Mouse (Mus musculus) adrenal gland, adult 8-10 months (tissue): ENCODE data around the gene Usf2. TPM values are rescaled to one million over a fixed set of nuclear protein-coding genes. Genes with fewer than 3 reads are reported as not detected.
A peak's percentile ranks its signal among the peaks of the same experiment; 100 is the strongest.
"Not testable (repeated sequence)": the region's sequence is repeated elsewhere in the genome, so short reads cannot be mapped to it uniquely, and the experiment has no call there.

Source experiments
- DNase-seq: peaks from one replicate; pipeline ENCODE4 v3.0.0; 2022
- total RNA-seq, 4 experiments: library from RNA; stranded (reverse); gene quantifications; 2 replicates each; pipeline ENCODE4 v1.2.4; 2022

Gene Usf2
- total RNA-seq, 4 experiments from 2014 or later = 116 to 131 (median 127) TPM

DNA sequence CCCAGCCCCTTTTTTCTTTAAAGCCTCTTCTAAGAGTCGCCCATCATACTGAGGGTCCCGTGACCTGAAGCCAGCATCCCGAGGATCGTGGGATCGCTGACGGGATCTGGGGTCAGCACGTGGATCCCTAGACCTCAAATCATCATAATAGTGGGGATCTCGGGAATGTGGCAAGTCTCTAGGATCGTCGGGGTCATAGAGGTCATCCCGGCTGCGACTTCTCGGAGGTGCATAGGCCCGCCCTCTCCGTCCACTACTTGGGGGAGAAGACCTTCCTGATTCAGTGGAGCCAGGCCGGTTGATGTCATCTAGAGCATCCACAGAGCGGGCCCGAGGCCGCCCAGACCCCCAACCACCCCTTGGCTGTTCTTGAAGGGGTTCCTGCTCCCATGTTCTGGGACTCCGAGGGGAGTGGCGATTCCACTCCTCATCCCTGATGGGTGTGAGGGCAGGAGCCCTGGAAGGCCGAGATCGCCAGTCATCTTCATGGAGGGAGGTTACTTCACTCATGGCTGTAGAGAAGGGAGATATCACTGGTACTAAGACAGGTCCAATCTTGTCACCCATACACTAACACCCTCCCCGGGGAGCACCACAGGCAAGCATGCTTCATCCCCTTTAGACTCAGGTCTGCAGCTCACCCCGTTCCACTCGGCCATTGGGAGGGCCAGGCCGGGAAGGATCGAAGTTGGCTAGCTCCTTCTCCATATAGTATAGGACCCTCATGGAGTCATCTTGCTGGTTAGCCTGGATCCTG, 1.7 kb upstream of the Usf2 start:
- no peak for DNase-seq

DNA sequence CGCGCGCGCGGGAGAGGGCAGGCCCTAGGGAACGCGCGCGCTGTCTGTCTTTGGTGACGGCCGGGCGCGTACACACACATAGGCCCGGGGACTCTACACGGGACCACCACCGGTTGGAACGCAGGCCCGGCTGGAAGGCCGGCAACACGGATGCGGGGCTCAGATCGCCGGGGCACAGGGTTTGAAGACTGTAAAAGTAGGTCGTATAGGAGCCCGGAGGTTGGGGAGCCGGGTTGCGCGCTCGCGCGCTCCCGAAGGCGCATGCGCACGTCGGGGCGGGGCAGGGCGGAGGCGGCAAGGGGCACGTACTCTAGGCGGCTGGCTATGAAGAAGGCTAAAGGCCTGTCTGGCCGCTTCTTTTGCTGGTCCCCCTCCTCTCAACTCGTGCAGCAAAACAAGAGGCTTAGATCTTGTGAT, 772 bp upstream of the Usf2 start:
- DNase-seq = peak; percentile 89

DNA sequence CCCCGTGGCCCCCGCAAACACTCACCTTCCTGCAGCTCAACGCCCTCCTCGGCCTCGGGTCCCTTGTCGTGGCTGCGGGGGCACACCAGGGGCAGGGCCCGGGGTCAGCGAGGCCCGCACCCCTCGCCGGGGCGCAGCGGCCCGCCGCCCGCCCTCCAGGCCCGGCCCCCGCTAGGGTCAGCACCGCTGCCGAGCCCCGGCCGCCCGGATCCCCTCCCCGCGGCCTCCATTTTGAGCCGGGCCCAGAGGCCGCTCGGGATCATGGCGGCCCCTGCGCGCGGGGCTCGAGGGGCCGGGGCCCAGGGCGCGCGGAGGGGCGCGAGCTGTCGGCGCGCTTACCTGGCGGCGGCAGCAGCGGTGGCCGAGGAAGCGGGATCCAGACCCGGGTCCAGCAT, 249 bp downstream of the Usf2 start:
- no peak for DNase-seq

DNA sequence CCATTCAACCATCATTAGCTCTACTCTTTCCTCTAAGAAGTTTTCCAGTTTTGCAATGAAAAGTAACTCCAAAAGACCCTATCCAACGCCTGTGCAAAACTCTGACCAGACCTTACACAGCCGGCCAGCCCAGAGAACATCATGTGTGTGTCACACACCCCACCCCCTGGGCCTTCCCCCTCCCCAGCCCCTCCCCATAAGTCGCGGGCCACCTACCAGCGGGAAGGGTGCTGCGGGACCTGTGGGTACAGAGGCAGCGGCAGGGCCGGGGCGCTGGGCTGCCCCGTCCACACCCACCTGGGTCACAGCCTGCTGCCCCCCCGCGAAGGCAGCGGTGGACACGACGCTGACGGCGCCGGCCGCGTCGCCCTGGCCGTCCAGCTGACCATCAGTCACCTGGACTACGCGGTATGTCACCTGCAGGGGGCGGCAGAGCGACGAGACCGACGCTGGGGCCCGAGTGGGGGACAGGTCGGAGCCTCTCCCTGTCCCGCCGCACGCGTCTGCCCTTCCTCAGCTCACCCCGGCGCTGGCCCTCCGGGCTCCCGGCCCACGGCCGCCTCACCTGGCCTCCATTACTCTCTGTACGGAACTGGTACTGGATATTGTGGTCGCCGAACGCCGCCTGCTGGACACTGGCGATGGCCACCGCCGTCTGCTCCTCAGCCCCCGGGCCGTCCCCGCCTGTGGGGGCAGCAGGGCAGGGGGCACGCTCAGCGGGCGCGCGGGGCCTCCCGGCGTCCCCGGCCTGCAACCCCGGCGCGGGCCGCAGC, 833 bp downstream of the Usf2 start:
- DNase-seq = peak; percentile 87

DNA sequence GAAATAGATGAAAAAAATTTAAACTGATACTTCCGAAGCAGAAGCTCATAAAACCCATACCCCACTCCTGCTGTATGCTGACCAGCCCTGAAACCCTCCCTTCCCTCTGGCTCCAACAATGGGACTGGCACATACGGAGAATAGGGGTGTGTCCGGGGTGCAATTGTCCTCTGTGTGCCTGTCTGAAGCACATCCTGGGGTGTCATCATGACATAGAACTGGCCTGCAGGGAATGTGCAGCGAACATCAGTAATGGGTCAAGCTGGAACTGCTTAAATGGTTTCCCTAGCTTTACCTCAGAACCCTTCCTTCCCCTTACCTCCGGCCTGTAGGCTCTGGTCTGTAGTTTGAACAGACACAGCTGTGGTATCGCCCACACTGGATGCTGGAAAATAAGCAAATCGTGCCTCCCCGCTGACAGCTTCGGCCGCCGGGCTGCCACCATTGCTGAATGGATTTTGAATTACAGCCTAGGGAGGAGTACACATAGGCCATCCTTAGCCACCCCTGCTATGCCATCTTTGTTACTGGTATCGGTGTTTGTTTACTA, 1.6 kb downstream of the Usf2 start:
- no peak for DNase-seq

DNA sequence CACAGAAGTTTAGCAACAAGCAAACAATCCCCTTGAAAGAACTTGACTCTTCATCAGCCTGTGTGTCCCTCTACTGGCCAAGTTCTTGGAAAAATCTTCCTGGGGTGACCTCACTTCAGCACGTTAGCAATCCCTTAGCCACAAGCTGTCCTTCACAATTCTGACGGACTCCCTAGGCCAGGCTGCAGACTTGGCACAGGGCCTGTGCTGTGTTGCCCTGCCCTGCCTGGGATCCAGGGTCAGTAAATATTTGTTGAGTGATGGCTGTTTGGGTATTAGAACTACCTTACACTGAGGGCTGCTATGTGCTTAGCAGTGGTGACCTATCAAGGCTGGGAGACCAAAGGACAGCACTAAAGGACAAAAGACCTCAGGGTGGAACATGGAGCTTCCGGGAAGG, 2.6 kb downstream of the Usf2 start:
- peak; percentile 87 for DNase-seq

- no peak for DNase-seq
These were observed 3.1 kb downstream of the Usf2 start for GRCm38 (mm10) chr7:30953459-30953858.

- no peak for DNase-seq
These were observed 4.0 kb downstream of the Usf2 start for GRCm38 (mm10) chr7:30952441-30953265.

DNA sequence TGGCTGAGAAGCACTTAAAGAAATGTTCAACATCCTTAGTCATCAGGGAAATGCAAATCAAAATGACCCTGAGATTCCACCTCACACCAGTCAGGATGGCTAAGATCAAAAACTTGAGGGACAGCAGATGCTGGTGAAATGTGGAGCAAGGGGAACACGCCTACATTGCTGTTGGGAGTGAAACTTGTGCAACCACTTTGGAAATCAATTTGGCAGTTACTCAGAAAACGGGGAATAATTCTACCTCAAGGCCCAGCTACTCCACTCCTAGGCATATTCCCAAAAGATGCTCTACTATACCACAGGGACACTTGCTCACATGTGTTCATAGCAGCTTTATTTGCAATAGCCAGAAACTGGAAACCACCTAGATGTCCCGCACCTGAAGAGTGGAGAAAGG, 6.7 kb downstream of the Usf2 start:
- not testable (repeated sequence) for DNase-seq

DNA sequence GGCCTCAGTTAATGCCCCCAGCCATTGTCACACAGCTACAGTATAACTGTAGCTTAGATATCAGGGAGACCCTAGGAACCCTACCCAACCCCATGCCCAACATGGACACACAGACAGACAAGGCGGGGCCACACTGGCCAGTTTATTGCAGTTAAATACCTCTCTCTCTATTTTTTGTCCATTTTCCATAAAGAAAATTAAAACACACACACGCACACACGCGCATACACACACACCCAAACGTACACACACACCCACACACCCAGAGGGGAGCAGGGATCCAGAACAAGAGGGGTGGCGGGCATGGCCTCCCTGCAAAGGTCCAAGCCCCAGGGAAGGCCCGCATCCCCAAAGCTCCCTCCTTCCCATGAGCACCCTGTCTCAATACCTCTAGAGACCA, 10.7 kb downstream of the Usf2 start:
- DNase-seq = no peak

DNA sequence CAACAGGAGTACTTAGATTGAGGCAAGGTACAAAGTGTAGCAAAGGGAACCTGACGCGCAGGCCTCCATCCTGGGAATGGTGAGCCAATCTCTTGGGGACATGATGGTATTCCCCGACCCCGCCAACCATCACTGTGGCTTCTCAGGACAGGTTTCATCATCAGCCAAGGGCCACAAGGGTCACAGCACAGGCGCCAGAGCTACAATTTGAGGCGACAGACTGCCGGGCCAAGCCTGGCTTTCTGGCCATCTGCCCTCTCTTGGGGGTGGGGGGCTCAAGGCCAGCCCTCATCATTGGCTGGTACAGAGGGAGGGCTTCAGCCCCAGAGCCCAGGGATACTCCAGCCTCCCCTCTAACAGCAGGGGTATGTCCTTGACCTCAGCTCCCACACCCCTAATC, 11.1 kb downstream of the Usf2 start:
- DNase-seq = not testable (repeated sequence)

GRCm38 (mm10) chr7:30944706-30945105, 11.9 kb downstream of the Usf2 start:
- DNase-seq = not testable (repeated sequence)

DNA sequence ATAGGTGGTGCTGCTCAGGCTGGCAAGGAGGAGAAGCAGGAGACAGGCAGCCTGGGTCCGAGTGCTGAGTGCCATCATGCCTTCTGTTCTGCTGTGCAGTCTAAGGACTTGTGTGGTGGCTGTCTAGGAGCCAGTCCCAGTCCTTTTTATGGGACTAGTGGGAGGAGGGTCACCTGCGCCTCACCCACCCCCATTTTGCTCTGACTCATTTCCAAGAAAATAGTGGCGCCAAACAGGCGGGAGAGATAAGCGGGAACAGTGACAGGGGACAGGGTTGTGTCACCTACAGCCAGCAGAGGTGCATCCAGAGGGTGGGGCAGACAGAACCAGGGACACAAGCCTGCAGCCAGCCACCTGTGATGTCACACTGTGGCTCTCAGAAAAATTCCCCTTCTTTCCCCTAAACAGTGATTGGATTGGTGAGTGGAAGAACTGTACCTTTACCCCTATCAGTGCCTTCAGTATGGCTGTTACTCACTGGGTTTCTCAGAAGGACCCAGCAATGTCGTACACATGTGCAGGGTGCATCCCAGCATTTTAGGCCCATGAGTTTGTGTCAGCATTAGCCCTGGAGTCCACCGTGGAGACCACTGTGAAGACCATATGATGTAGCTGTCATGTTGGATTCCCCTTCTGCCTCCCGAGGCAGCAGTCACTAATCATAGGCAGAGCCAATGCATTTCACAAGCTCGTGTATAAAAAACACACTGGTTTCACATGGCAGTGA, 12.5 kb downstream of the Usf2 start, which contains the start of gene Hamp:
Gene Hamp (minus strand): TSS at position 124 of the 727 bp plus-strand sequence.
- no peak for DNase-seq

- not testable (repeated sequence) for DNase-seq
These were observed 14.2 kb downstream of the Usf2 start for GRCm38 (mm10) chr7:30942365-30942764.

GRCm38 (mm10) chr7:30940070-30940469, 16.5 kb downstream of the Usf2 start:
- not testable (repeated sequence) for DNase-seq

- DNase-seq = not testable (repeated sequence)
These were observed 21.0 kb downstream of the Usf2 start for GRCm38 (mm10) chr7:30935422-30936099.

GRCm38 (mm10) chr7:30924581-30924980, 32.0 kb downstream of the Usf2 start, which contains the start of gene Hamp2:
Gene Hamp2 (minus strand): TSS chr7:30924681.
- DNase-seq = not testable (repeated sequence)

DNA sequence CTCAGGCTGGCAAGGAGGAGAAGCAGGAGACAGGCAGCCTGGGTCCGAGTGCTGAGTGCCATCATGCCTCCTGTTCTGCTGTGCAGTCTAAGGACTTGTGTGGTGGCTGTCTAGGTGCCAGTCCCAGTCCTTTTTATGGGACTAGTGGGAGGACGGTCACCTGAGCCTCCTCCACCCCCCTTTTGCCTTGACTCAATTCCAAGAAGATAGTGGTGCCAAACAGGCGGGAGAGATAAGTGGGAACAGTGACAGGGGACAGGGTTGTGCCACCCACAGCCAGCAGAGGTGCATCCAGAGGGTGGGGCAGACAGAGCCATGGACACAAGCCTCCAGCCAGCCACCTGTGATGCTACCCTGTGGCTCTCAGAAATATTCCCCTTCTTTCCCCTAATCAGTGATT, 32.5 kb downstream of the Usf2 start:
- no peak for DNase-seq

DNA sequence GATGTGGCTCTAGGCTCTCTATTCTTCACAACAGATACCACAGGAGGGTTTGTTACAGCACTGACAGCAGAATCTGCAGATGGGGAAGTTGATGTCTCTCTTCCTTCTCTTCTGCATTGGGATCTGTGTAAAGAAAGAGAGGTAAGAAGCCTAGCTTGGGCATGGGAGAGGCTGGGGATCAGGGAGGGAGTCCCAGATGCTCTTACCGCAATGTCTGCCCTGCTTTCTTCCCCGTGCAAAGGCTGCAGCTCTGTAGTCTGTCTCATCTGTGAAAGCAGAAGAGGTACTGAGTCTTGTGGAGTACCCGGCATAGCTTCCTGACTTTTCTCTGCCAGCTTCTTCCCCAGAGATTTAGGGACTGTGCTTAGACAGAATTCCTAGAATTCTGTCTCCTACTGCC, 34.1 kb downstream of the Usf2 start:
- DNase-seq = not testable (repeated sequence)

DNA sequence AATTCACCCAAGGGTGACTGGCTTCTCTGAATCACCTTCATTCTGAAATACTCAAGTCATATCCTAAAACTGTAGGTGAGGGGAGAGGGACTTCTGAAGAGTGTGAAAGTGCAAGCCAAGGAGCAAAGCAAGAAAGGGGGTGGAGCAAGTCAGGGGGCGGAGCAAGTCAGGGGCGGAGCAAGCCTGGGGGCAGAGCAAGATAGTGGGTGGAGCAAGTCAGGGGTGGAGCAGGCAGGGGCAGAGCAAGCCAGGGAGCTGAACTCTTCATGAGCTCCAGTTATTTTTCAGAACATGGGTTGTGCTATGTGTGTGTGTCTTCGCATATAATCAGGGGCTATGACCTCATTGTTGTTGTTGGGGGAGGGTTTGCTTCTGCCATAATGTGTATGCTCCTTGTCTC, 36.4 kb downstream of the Usf2 start:
- DNase-seq = no peak

DNA sequence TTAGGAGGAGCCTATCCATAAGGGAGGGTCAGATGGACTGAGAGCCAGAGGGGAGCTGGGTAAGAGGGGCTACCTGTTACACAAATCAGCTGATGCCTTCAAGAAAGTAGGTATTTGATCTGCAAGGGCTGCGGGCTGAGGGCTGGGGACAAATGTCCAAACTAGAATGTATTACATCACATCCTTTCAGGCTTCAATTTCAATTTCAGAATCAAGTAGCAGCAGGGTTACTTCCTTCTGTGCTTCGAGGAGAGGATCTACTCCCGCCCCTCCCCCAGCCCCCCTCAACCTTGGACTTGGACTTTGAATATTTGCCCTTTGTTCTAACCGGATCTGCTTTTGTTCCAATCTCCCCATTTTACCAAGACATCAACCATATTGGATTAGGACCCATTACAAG, 39.4 kb downstream of the Usf2 start:
- DNase-seq = no peak
